ENCODE assay signal across 17 mouse cellular contexts in genomic region chr6:31899055-31899454, GRCm38 (mm10).
DNase-seq lines count a peak whose midpoint lies in the region; ATAC-seq and TF ChIP-seq lines count a peak whose summit lies in the region.
"Had no signal": no experiment of that assay in that cellular context is flagged by ENCODE, and none has a peak within 500 bp of the region (broad histone marks: within the 10 kb centered on the region; RNA-seq: fewer than 3 reads in every experiment).

No protein-coding gene starts in this region.

- peak; percentile 45 to 46 for DNase-seq in frontal cortex, postnatal 36 days (ENCODE audit: low spot score in 2 of 2)
- no peak for DNase-seq in frontal cortex, postnatal 10 days (ENCODE audit: low spot score in 2 of 2)
- DNase-seq in brain, adult 2 months (ENCODE audit: low read depth, low spot score) = peak; percentile 81
- DNase-seq in layer of hippocampus, adult 9-11 months = peak; percentile 70
- no peak for DNase-seq in urinary bladder, postnatal 36 days (ENCODE audit: low spot score in 2 of 2)
- no peak for DNase-seq in testis, postnatal 10 days (ENCODE audit: low spot score)
- DNase-seq: adrenal gland, adult 8-10 months; B cell, adult 2 months; gastrocnemius, postnatal 10 days; thymus, postnatal 36 days had no signal

- TF ChIP-seq CTCF in E14TG2a.4 (conservative IDR thresholded peaks at IDR 0.05; ENCODE audit: low read length) = no peak

- H3K27me3 ChIP-seq in E14TG2a.4 (ENCODE audit: insufficient read depth, low read length) = no peaks in the 10 kb centered on the region
- H3K27me3 ChIP-seq: embryonic facial prominence, embryonic 12.5 days; heart, embryonic 15.5 days; neural tube, embryonic 15.5 days had no signal

- peak overlapping the region; percentile 42 for H3K4me3 ChIP-seq in E14TG2a.4 (replicated peaks; ENCODE audit: low read length)
- H3K4me3 ChIP-seq: embryonic facial prominence, embryonic 12.5 days; forebrain, embryonic 10.5 days; heart, embryonic 15.5 days; hindbrain, embryonic 12.5 days; neural tube, embryonic 15.5 days had no signal

- ATAC-seq in granulocyte monocyte progenitor cell, adult 5-6 weeks (replicated peaks; ENCODE audit: poor library complexity, severe bottlenecking) = no peak

- peaks cover 75% of the 10 kb centered on the region for H3K4me1 ChIP-seq in E14TG2a.4 (replicated peaks; ENCODE audit: low read depth, low read length)
- H3K4me1 ChIP-seq: embryonic facial prominence, embryonic 12.5 days; heart, embryonic 15.5 days; hindbrain, embryonic 12.5 days; neural tube, embryonic 15.5 days had no signal

- peaks cover 36% of the 10 kb centered on the region for H3K9me3 ChIP-seq in E14TG2a.4 (ENCODE audit: low read length)
- H3K9me3 ChIP-seq: embryonic facial prominence, embryonic 12.5 days; forebrain, embryonic 10.5 days; heart, embryonic 15.5 days; hindbrain, embryonic 12.5 days; neural tube, embryonic 15.5 days had no signal

- H3K36me3 ChIP-seq in E14TG2a.4 (ENCODE audit: insufficient read depth, low read length) = peaks cover 14% of the 10 kb centered on the region
- H3K36me3 ChIP-seq: embryonic facial prominence, embryonic 12.5 days; forebrain, embryonic 10.5 days; heart, embryonic 15.5 days; hindbrain, embryonic 12.5 days; neural tube, embryonic 15.5 days had no signal

Comparison
In these comparisons a context has a peak if more than half of its experiments do, and no peak if none do; other contexts are left out.
1. DNase-seq: peak in frontal cortex, postnatal 36 days (2 of 2), brain, adult 2 months (single experiment) and layer of hippocampus, adult 9-11 months (single experiment); none in frontal cortex, postnatal 10 days (0 of 2), urinary bladder, postnatal 36 days (0 of 2) and testis, postnatal 10 days (single experiment).